Mouse (Mus musculus) midbrain, embryonic 10.5 days (tissue): ENCODE data around the gene Prpf8. TPM values are rescaled to one million over a fixed set of nuclear protein-coding genes. Genes with fewer than 3 reads are reported as not detected.

Experiments used
- DNase-seq: peaks from one replicate; pipeline ENCODE4 v3.0.0-alpha.2; 2017; ENCODE audit warnings: low spot score
- H3K27ac ChIP-seq: fragments of 300-500 bp; sonication (generic); replicated peaks from 2 replicates; pipeline ENCODE4 v1.5.1; 2016; ENCODE audit warnings: mild to moderate bottlenecking
- H3K27me3 ChIP-seq: fragments of 300-500 bp; sonication (generic); 2 replicates; pipeline ENCODE4 v1.6.1; 2016; ENCODE audit warnings: low read depth, mild to moderate bottlenecking; ENCODE audit not compliant: poor library complexity, severe bottlenecking
- H3K36me3 ChIP-seq: fragments of 300-500 bp; sonication (generic); 2 replicates; pipeline ENCODE4 v1.6.1; 2016; ENCODE audit warnings: mild to moderate bottlenecking, moderate library complexity
- H3K4me1 ChIP-seq: fragments of 300-500 bp; sonication (generic); 2 replicates; pipeline ENCODE4 v1.6.1; 2016
- H3K4me3 ChIP-seq: fragments of 300-500 bp; sonication (generic); 2 replicates; pipeline ENCODE4 v1.5.1; 2016; ENCODE audit warnings: mild to moderate bottlenecking, moderate library complexity
- H3K9me3 ChIP-seq: fragments of 300-500 bp; sonication (generic); replicated peaks from 2 replicates; pipeline ENCODE4 v1.6.1; 2016; ENCODE audit warnings: mild to moderate bottlenecking
- WGBS: fragments of 180-500 bp; shearing (Covaris S2); methylation state at CpG from one replicate; pipeline ENCODE4 v1.1.7; 2016; 5-methylcytosine and 5-hydroxymethylcytosine counted together
- polyA plus RNA-seq: library from polyadenylated mRNA; unstranded; fragments of >200 nt; fragmentation: Nextera tagmentation; extraction: Ambion mirVana; gene quantifications from 2 replicates; pipeline ENCODE4 v1.2.1, GENCODE M21; 2016

Gene Prpf8
- polyA plus RNA-seq, 1 experiment from 2014 or later = 67.3 TPM

DNA sequence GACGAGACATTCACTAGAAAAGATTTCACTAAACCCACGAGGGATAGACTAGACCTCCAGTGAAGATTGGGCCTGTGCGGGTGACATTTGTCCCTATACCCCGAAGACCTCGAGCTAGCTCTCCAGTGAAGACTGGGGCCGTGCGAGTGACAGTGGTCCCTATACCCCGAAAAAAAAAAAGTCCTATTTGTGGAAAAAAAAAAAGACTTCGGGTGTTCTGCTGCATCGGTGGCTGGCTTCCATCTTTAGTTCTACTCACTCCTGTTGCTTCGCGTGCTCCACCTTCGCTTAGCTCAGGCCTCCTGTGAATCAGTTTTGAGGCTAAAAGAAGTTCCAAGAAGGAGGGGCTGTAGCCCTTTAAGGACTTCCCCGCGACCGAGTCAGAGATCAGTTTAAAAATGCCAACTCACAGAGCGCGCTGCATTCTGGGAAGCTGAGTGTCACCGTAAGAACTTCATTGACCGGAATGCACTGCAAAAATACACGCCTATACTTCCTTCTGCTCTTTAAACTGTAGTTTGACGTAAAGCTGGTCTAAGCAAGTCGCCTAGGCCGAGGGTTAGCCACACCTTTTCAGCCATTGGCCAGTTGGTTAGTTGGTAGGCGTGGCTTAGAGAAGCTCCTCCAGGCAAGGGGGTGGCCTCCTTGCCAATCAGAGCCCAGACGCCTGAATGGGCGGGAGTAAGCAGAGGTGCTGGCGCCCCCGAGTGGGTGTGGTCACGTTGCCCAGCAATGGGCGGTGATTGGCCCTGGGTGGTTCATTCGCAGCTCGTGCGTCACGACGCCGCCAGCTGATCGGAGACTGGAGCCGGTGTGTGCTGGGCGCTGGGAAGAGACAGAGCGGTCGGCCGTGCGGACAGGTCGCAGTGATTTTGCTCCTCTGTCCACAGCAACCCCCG lies 25.5 kb upstream of the Prpf8 start, which contains the start of gene Tlcd2:
Tlcd2 (plus strand) TSS at position 872 of the 899 bp plus-strand sequence.
- Histone ChIP-seq H3K27ac (peak within 1 kb of the TSS; percentile 90), H3K4me1 (peaks cover 42% of the 10 kb centered on the region), H3K27me3 (peaks cover 10% of the 10 kb centered on the region; the same call in 1 of the 2 replicates), H3K9me3 (no peaks in the 10 kb centered on the region), H3K36me3 (peaks cover 15% of the 10 kb centered on the region), H3K4me3 (peak within 1 kb of the TSS; percentile 76)
- DNase-seq = peak; percentile 100
- under 1% methylated on average over 46 of the region's 46 CpGs for WGBS

DNA sequence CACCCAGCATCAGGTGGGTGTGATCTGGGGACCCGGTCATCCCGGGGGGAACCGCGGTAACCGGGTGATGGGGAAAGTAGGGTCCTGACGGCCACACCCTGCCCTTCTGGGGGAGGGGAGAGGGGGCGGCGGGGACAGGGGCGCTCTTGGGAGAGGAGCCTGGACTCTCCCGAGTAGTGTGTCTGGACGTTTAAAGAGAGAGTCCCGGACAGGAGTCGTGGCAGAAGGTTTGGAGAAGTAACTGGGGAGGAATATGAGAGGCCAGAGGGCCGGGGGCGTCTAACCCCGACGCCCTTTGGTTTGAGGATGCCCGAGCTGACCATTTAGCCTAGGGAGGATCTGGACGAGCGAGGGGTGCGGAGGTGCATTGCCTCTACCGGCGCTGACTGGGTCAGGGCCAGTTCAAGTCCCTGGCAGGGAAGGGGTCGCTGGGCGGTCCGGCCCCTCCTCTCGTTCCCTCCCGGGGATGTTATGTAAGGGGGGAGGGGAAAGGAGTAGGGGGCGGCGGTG lies 24.8 kb upstream of the Prpf8 start:
- peak overlapping the region; percentile 90 for H3K27ac ChIP-seq
- WGBS = under 1% methylated on average over 30 of the region's 30 CpGs

GRCm38 (mm10) chr11:75462253-75462783 lies 24.3 kb upstream of the Prpf8 start:
- Histone ChIP-seq H3K27me3 (peaks cover 10% of the 10 kb centered on the region; the same call in 1 of the 2 replicates), H3K9me3 (no peaks in the 10 kb centered on the region), H3K36me3 (peaks cover 15% of the 10 kb centered on the region), H3K4me1 (peaks cover 43% of the 10 kb centered on the region), H3K27ac (peak overlapping the region; percentile 90), H3K4me3 (peak overlapping the region; percentile 76)
- WGBS = 3% methylated on average over 16 of the region's 16 CpGs
- DNase-seq = no peak

More for the DNA sequence above, 24.8 kb upstream of the Prpf8 start:
- H3K36me3 ChIP-seq = peaks cover 15% of the 10 kb centered on the region
- no peaks in the 10 kb centered on the region for H3K9me3 ChIP-seq
- DNase-seq = no peak
- peak overlapping the region; percentile 76 for H3K4me3 ChIP-seq
- peaks cover 10% of the 10 kb centered on the region; the same call in 1 of the 2 replicates for H3K27me3 ChIP-seq
- peaks cover 42% of the 10 kb centered on the region for H3K4me1 ChIP-seq

DNA sequence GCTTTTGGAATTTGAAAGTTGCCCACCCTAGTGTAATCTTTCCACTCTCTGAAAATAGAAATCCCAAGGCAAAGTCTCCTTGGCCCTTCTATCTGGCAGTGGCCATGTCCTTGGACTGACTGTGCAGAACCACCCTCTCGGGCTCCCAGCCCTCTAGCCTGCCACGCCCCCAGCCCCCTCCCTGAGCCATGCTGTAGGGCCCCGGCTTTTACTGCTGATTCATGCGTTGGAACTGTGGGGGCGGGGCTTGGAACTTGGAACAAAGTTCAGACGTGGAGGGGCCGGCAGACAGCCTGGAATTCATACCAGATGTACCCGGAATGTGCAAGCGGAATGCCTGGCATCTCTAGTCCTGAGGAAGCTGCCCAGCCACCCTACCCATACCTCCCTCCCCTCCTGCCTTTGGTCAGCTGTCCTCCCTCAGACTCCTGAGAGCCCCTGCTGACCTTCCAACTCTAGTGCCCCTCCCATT lies 23.7 kb upstream of the Prpf8 start:
- H3K27me3 ChIP-seq = peaks cover 10% of the 10 kb centered on the region; the same call in 1 of the 2 replicates
- H3K9me3 ChIP-seq = no peaks in the 10 kb centered on the region
- H3K4me1 ChIP-seq = peaks cover 49% of the 10 kb centered on the region
- H3K36me3 ChIP-seq = peaks cover 15% of the 10 kb centered on the region
- H3K27ac ChIP-seq = no peak overlapping the region
- DNase-seq = peak; percentile 74
- 6% methylated on average over 9 of the region's 9 CpGs for WGBS
- H3K4me3 ChIP-seq = peak overlapping the region; percentile 76

GRCm38 (mm10) chr11:75463624-75464023 lies 23.0 kb upstream of the Prpf8 start:
- peaks cover 15% of the 10 kb centered on the region for H3K36me3 ChIP-seq
- H3K27ac ChIP-seq = no peak overlapping the region
- H3K4me1 ChIP-seq = peaks cover 52% of the 10 kb centered on the region
- peaks cover 15% of the 10 kb centered on the region for H3K27me3 ChIP-seq
- peak overlapping the region; percentile 76; the same call in 1 of the 2 replicates for H3K4me3 ChIP-seq
- DNase-seq = no peak
- H3K9me3 ChIP-seq = no peaks in the 10 kb centered on the region
- WGBS = 79% methylated on average over 4 of the region's 4 CpGs

DNA sequence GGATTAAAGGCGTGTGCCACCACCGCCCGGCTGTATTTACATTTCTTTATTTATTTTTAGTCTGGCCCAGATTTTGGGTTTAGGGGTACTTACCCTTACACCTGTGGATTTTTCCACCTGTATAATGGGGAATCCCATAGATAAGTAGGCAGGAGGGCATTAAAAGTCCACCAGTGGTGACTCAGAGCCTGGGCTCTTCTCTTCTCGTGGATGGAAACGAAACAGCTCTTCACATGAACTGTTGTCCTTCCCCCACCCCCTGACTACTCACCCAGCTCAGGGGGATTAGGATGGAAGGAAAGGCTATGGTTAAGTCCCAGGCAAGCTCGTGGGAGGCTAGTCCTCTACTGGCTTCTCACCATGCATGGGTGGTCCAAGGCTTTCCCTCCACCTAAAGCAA lies 22.2 kb upstream of the Prpf8 start:
- Histone ChIP-seq H3K4me1 (peaks cover 47% of the 10 kb centered on the region), H3K9me3 (no peaks in the 10 kb centered on the region), H3K36me3 (peaks cover 15% of the 10 kb centered on the region), H3K27ac (no peak overlapping the region), H3K27me3 (peaks cover 23% of the 10 kb centered on the region), H3K4me3 (no peak overlapping the region)
- WGBS = 86% methylated on average over 6 of the region's 6 CpGs
- no peak for DNase-seq

- Histone ChIP-seq H3K36me3 (peaks cover 15% of the 10 kb centered on the region), H3K9me3 (no peaks in the 10 kb centered on the region), H3K27ac (no peak overlapping the region), H3K4me3 (no peak overlapping the region), H3K27me3 (peaks cover 25% of the 10 kb centered on the region), H3K4me1 (peaks cover 41% of the 10 kb centered on the region)
- WGBS = 84% methylated on average over 6 of the region's 6 CpGs
- no peak for DNase-seq
These were observed 21.6 kb upstream of the Prpf8 start for GRCm38 (mm10) chr11:75465051-75465450.

GRCm38 (mm10) chr11:75466731-75467505 lies 19.7 kb upstream of the Prpf8 start:
- Histone ChIP-seq H3K27me3 (peaks cover 25% of the 10 kb centered on the region), H3K36me3 (peaks cover 15% of the 10 kb centered on the region), H3K9me3 (no peaks in the 10 kb centered on the region), H3K4me1 (peaks cover 30% of the 10 kb centered on the region), H3K27ac (no peak overlapping the region), H3K4me3 (no peak overlapping the region)
- no peak for DNase-seq
- WGBS = 95% methylated on average over 4 of the region's 4 CpGs

- H3K27ac ChIP-seq = peak overlapping the region; percentile 69
- WGBS = 14% methylated on average over 19 of the region's 19 CpGs
- H3K27me3 ChIP-seq = peaks cover 19% of the 10 kb centered on the region
- H3K9me3 ChIP-seq = no peaks in the 10 kb centered on the region
- peaks cover 22% of the 10 kb centered on the region for H3K4me1 ChIP-seq
- peak; percentile 56 for DNase-seq
- peak overlapping the region; percentile 55 for H3K4me3 ChIP-seq
- H3K36me3 ChIP-seq = peaks cover 15% of the 10 kb centered on the region
These were observed 19.0 kb upstream of the Prpf8 start for GRCm38 (mm10) chr11:75467512-75468215.

GRCm38 (mm10) chr11:75468410-75468809 lies 18.2 kb upstream of the Prpf8 start:
- peaks cover 15% of the 10 kb centered on the region for H3K4me1 ChIP-seq
- 71% methylated on average over 7 of the region's 7 CpGs for WGBS
- H3K27me3 ChIP-seq = peaks cover 15% of the 10 kb centered on the region
- H3K9me3 ChIP-seq = no peaks in the 10 kb centered on the region
- DNase-seq = no peak
- H3K36me3 ChIP-seq = peaks cover 15% of the 10 kb centered on the region
- H3K27ac ChIP-seq = peak overlapping the region; percentile 69
- peak overlapping the region; percentile 55 for H3K4me3 ChIP-seq

- H3K9me3 ChIP-seq = no peaks in the 10 kb centered on the region
- H3K27me3 ChIP-seq = peaks cover 15% of the 10 kb centered on the region
- H3K27ac ChIP-seq = no peak overlapping the region
- peaks cover 15% of the 10 kb centered on the region for H3K36me3 ChIP-seq
- 88% methylated on average over 4 of the region's 4 CpGs for WGBS
- peaks cover 12% of the 10 kb centered on the region for H3K4me1 ChIP-seq
- no peak for DNase-seq
- H3K4me3 ChIP-seq = no peak overlapping the region
These were observed 17.4 kb upstream of the Prpf8 start for GRCm38 (mm10) chr11:75469261-75469660.
